Mouse (Mus musculus): Measurements from ENCODE around the gene Ppil1.

Gene Ppil1

GRCm38 (mm10) chr17:29263840-29264633 is at the start of gene Ppil1:
Gene Ppil1 (minus strand): TSS chr17:29264186.
- DNase-seq (ENCODE audit: low spot score in 2 of 2): peak; percentile 79 to 86

DNA sequence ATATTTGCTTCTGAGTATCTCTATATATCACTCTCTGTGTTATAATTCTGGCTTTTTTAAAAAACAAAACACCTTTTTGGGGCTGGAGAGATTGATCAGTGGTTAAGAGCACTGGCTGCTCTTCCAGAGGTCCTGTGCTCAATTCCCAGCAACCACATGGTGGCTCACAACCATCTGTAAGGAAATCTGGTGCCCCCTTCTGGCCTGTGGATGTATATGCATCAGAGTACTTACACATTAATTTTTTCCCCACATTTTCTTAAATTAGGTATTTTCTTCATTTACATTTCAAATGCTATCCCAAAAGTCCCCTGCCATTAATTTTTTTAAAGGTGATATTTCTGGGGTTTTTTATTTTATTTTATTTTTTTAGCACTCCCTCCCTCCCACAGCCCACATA is 49.3 kb upstream of the Ppil1 start:
- DNase-seq (ENCODE audit: low spot score in 2 of 2): no peak

GRCm38 (mm10) chr17:29312082-29312481 is 48.1 kb upstream of the Ppil1 start:
- DNase-seq (ENCODE audit: low spot score in 2 of 2): no peak

DNA sequence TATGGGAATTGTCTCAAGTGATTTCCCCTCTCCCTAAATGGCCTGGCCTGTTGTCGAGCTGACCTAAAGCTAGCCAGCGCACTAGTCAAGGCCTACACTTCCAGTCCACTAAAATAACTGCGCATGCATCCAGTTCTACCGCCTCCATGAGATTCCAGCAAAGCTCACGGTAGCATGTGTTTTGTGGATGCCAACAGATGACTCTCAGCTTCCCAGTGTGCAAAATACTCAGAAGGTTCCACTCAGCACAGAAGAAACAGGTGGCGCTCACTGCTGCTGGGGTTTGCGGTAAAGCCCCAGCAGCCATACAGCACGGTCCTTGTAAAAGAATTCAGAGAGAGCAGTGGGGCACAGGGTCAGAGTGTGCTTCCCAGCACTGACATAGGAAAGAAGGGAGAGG is 47.6 kb upstream of the Ppil1 start:
- peak; percentile 26 to 44 for DNase-seq (ENCODE audit: low spot score in 2 of 2)

GRCm38 (mm10) chr17:29310056-29310623 is 46.2 kb upstream of the Ppil1 start:
- no peak for DNase-seq (ENCODE audit: low spot score in 2 of 2)

DNA sequence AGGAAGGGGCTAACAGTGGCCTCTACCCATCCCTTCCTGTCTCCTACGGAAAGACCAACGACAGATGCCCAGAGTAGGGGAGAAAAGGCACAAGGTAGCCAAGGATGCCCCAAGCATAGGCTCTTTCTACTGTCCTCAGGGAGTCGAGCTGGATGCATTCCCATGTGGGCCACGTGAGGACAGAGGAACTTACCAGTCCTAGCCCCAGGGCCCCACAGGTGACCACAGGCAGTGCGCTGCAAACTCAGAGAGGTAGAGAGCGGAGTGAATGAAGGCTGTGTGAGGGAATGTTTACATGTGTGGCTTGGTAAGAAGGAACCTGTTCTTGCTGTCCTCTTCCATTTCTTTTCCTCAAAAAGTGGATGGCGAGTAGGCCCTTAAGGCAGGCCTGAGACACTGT is 41.9 kb upstream of the Ppil1 start:
- no peak for DNase-seq (ENCODE audit: low spot score in 2 of 2)

DNA sequence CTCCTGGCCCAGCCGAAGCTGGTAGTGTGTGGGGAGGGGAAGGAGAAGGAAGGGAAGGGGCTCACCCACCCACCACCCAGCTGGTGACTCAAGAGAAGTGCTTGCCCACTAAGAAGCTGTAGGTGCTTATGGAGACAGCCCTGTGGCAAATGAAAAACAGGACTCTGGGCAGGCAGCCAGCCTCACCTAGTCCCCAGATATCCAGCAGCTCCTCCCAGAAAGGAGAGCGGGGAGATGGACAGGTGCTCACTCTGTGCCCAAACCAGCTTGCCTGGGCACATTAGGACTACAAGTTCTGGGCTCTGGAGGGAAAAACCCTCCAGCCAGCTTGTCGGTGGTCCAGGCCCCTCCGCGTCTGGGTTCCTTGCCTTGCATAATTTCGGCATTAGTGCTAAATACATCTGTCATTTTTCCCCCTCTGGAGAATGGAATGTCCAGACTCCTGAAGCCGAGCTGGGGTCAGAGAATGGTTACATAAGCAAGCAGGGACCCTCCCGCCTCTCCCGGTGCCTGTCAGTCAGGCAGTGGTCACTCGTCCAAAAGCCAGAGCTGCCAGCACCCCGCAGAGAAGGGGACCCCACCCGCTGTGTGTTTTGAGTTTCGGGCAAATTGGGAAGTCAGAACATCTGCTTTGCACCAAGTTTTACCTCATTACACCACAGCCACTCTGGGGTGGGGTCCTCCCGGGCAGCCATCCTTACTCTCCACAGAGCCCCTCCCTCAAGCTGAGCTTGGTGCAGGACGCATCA is 41.2 kb upstream of the Ppil1 start:
- DNase-seq (ENCODE audit: low spot score in 2 of 2): no peak

DNA sequence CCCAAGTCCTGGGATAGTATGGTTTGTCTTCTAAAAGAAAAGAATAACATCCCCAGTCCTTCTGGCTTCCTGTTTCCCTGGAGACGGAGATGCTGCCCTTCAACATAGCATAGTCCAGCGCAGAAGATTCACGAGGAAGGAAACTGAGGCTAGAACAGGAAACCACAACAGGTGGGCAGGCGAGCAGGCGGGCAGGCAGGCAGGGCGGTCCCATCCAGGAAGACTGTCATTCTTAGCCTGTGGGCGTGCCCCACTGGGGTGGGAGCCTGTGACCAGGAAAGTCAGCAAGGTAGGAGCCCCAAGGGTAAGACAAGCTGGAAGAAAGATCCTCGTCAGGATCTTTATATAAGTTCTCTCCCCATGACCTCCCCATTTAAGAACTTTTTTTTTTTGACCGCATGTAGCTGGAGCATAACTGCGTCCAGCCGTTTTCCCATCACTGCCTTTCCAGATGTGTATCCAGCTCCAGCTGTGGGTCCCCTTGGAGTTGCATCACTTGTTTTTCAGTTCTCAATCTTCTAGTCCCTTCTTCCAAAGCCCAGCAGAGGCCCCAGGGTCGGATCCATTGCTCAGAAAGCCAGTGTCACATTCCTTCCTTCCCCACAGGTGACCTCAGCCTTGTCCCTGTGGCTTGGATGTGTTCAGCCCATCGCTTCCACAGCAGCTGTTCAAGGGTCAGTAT is 40.5 kb upstream of the Ppil1 start:
- DNase-seq (ENCODE audit: low spot score in 2 of 2): no peak

DNA sequence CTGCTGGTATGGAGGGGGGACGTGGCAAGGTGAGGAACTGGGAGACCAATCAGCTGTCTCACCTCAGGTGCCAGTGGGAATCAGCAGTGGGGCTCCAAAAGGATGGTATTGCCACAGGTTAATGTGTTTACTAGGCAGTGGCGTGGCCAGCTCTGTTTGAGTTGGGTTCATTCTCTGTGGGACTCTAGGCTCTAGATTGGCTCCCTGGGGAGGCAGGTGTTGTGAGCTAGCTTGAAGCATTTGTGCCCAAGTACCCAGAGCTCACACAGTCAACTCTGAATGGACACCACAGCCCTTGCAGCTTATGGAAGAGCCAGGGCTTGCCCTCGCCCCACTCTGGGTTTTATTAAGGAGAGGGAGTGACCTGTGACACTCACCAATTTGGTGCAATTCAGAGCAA is 39.9 kb upstream of the Ppil1 start:
- DNase-seq (ENCODE audit: low spot score in 2 of 2): no peak

- DNase-seq (ENCODE audit: low spot score in 2 of 2): no peak
These were observed 39.1 kb upstream of the Ppil1 start for GRCm38 (mm10) chr17:29303087-29303486.

- DNase-seq (ENCODE audit: low spot score in 2 of 2): peak; percentile 34 to 40
These were observed 38.2 kb upstream of the Ppil1 start for GRCm38 (mm10) chr17:29302149-29302548.

GRCm38 (mm10) chr17:29301421-29301820 is 37.4 kb upstream of the Ppil1 start:
- peak in 1 of 2 experiments; percentile 29 for DNase-seq (ENCODE audit: low spot score in 2 of 2)

DNA sequence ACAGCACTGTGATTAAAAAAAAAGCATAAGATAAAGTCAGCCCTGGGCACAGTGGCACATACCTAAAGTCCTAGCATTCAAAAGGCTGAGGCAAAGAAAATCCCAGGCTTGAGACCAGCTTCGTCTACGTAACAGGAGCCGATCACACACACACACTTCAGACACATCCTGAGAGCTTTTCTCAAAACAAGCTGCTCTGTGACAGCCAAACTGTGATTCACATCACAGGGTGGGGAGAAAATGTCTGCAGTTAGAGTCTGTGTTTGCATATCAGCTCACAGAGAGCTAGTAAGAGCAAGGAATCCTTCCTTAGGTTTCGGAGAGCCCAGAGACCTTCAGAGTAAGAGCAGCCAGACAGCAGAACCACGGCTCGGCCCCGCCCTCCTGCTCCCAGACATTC is 36.9 kb upstream of the Ppil1 start:
- DNase-seq (ENCODE audit: low spot score in 2 of 2): no peak

- no peak for DNase-seq (ENCODE audit: low spot score in 2 of 2)
These were observed 35.3 kb upstream of the Ppil1 start for GRCm38 (mm10) chr17:29299282-29299681.

DNA sequence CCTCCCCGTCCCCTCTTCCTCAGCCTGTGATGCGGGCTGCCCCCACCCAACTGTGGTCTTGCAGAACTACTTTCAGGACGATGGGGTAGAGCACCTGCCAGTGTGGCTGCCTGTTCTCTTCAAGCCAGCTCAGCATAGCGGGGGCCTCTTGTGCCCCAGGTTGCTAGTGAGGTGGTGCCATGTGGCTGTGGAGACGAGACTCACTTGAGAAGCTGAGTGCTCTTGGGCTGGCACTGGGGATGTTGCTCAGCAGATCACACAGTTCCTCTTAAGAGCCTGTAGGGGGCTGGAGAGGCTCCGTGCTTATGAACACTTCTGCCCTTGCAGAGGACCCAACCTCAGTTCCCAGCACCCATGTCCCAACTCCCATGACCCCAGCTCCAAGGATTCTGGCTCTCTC is 33.8 kb upstream of the Ppil1 start:
- no peak for DNase-seq (ENCODE audit: low spot score in 2 of 2)

- DNase-seq (ENCODE audit: low spot score in 2 of 2): no peak
These were observed 33.3 kb upstream of the Ppil1 start for GRCm38 (mm10) chr17:29297321-29297720.

GRCm38 (mm10) chr17:29295835-29296234 is 31.8 kb upstream of the Ppil1 start:
- no peak for DNase-seq (ENCODE audit: low spot score in 2 of 2)

- no peak for DNase-seq (ENCODE audit: low spot score in 2 of 2)
These were observed 30.0 kb upstream of the Ppil1 start for GRCm38 (mm10) chr17:29293807-29294605.

DNA sequence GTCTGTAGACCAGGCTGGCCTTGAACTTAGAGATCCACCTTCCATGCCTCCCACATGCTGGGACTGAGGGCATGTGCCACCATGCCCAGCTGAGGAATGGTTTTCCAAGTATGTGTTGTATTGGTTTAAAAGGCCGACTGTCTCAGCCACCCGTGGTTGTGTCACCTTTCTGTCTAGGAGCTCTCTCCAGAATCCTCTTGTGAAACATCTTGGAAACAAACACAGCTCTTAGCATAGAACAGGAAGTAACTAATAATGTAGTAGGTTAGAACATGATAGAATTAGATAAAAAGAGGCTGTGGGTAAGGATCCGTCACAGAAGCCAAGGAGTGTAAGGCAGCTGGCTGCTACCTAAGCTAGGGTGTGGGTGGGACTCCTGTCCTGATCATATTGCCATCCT is 29.0 kb upstream of the Ppil1 start:
- DNase-seq (ENCODE audit: low spot score in 2 of 2): no peak

- no peak for DNase-seq (ENCODE audit: low spot score in 2 of 2)
These were observed 27.8 kb upstream of the Ppil1 start for GRCm38 (mm10) chr17:29291793-29292192.

DNA sequence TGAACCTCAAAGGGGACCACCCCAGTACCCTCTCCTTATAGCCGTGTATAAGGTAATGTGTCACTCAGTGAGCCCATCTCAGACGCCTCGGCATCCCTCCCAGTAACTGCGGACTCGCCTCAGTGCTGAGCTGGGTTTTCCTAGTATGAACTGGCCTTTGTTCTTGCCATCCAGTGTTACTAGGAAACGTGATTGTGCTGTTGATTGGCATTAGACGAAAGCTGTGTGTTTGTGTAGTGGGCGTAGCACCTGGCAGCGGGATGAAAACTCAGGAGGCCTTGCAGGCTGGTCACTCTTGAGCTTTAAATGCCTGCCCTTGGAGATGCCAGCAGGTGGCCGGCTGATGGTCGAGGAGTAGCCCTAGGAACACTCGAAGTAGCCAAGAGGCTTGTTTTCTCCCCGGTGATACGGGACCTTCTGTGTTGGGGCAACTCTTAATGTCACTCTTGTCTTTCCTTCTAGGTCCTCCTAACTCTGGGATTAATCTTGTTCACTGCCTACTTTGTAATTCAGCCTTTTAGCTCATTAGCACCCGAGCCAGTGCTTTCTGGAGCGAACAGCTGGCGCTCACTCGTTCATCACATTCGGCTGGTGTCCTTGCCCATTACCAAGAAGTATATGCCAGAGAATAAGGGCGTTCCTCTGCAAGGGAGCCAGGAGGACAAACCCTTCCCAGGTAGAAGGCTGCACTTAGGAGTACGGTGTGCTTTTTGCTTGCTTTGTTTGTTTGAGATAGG is 18.4 kb upstream of the Ppil1 start:
- DNase-seq (ENCODE audit: low spot score in 2 of 2): no peak
